Mouse (Mus musculus): ENCODE results near the gene Kbtbd6. TPM values are rescaled to one million over a fixed set of nuclear protein-coding genes. Genes with fewer than 3 reads are reported as not detected.

Gene Kbtbd6
- polyA plus RNA-seq, 1 experiment from 2014 or later: 3.8 TPM

DNA sequence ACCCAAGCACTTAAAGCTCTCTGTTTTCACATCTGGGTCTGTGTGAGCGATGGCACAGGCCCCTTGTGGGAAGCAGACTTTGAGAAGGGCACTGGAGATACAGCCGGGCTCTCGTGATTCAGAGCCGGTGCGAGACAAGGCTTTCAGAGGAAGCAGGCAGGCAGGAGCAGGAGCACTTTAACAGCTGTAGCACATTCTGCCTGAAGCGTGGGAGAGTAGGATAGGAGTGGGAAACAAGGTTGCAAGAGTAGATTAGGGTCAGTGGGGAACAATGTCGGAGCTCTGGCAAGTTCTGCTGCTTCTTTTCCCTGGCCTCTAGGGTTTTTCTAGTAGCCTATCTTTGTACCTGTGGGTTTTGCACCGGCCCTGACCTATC, 35.0 kb downstream of the Kbtbd6 start:
- Histone ChIP-seq H3K9me3 (no peaks in the 10 kb centered on the region), H3K27me3 (ENCODE audit: insufficient read depth, poor library complexity, severe bottlenecking) (no peaks in the 10 kb centered on the region), H3K4me1 (peaks cover 45% of the 10 kb centered on the region), H3K27ac (peak overlapping the region; percentile 71; the same call in 1 of the 2 replicates), H3K36me3 (no peaks in the 10 kb centered on the region), H3K4me3 (peak overlapping the region; percentile 59)
- no peak for DNase-seq (ENCODE audit: low spot score)
- WGBS: 8% methylated on average over 8 of the region's 8 CpGs

- Histone ChIP-seq H3K4me3 (peak overlapping the region; percentile 59), H3K27ac (peak overlapping the region; percentile 71), H3K36me3 (peaks cover 1% of the 10 kb centered on the region), H3K27me3 (ENCODE audit: insufficient read depth, poor library complexity, severe bottlenecking) (no peaks in the 10 kb centered on the region), H3K4me1 (peaks cover 45% of the 10 kb centered on the region), H3K9me3 (no peaks in the 10 kb centered on the region)
- 3% methylated on average over 19 of the region's 19 CpGs for WGBS
- DNase-seq (ENCODE audit: low spot score): no peak
These were observed 35.5 kb downstream of the Kbtbd6 start for GRCm38 (mm10) chr14:79486993-79487731.

DNA sequence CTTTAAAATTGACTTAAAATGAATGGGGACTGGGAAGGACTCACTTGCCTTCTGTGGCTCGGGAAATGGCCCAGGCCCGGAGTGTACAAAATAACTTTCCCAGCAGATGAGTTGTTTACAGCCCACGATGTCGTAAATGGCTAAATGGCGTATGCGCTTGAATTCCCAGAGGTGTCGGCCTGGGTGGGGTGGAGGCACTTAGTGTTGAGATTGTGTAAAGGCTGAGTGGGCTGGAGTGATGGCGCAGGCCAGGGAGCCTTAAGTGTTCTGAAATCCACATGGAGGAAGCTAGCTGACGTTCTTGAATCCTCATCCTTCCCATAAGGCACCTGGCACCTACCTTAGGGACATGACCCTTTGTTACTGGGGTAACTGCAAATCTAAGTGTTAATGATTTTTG, 36.9 kb downstream of the Kbtbd6 start:
- 82% methylated on average over 9 of the region's 9 CpGs for WGBS
- Histone ChIP-seq H3K27me3 (ENCODE audit: insufficient read depth, poor library complexity, severe bottlenecking) (no peaks in the 10 kb centered on the region), H3K9me3 (no peaks in the 10 kb centered on the region)

DNA sequence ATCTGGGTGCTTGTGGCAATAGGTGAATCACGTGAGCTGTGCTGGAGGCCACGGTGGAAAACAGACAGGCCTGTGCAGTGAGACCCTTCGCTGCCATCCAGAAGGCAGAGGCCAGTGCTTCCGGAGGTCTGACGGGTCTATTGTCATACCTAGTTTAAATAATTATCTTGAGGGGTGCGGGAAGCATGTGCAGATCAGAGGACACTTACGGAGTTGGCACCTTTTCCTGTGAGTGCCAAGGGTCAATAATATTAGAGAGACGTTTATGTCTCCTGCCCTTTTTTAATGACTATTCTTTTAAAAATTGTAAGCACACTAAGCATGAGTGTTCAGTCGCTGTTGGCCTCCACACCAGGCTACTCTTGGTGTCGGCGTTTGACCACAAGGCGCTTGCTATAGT, 37.5 kb downstream of the Kbtbd6 start:
- H3K36me3 ChIP-seq: peaks cover 2% of the 10 kb centered on the region
- peaks cover 30% of the 10 kb centered on the region for H3K4me1 ChIP-seq
- WGBS: 86% methylated on average over 12 of the region's 12 CpGs
- H3K4me3 ChIP-seq: no peak overlapping the region
- no peak for DNase-seq (ENCODE audit: low spot score)
- H3K27ac ChIP-seq: no peak overlapping the region
- H3K9me3 ChIP-seq: no peaks in the 10 kb centered on the region
- H3K27me3 ChIP-seq (ENCODE audit: insufficient read depth, poor library complexity, severe bottlenecking): no peaks in the 10 kb centered on the region

More for the DNA sequence above, 36.9 kb downstream of the Kbtbd6 start:
- Histone ChIP-seq H3K4me1 (peaks cover 34% of the 10 kb centered on the region), H3K27ac (no peak overlapping the region), H3K36me3 (peaks cover 2% of the 10 kb centered on the region), H3K4me3 (no peak overlapping the region)
- no peak for DNase-seq (ENCODE audit: low spot score)

DNA sequence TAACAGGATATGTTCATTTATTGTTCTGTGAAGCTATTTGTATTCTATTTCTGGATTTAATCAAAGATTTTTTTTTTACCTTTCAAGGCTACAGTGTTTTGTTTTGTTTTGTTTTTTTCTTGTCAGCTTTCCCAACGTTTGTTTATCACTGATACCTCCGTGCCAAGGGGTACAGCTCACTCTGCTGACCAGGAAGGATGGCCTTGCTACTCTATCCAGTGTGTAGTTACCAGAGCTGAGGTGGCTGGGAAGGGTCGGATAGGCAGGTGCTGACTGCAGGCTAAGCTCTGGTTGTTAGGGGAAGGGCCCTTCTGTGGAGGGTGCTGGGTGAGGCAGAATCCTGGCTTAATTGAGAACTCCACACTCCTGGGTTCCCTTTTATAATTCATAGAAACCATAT, 38.6 kb downstream of the Kbtbd6 start:
- Histone ChIP-seq H3K4me1 (peaks cover 25% of the 10 kb centered on the region), H3K27ac (no peak overlapping the region), H3K27me3 (ENCODE audit: insufficient read depth, poor library complexity, severe bottlenecking) (no peaks in the 10 kb centered on the region), H3K9me3 (no peaks in the 10 kb centered on the region), H3K4me3 (no peak overlapping the region), H3K36me3 (peaks cover 2% of the 10 kb centered on the region)
- 63% methylated on average over 3 of the region's 3 CpGs for WGBS
- DNase-seq (ENCODE audit: low spot score): no peak

- Histone ChIP-seq H3K36me3 (peaks cover 2% of the 10 kb centered on the region), H3K27ac (no peak overlapping the region), H3K4me3 (no peak overlapping the region), H3K27me3 (ENCODE audit: insufficient read depth, poor library complexity, severe bottlenecking) (no peaks in the 10 kb centered on the region), H3K9me3 (no peaks in the 10 kb centered on the region), H3K4me1 (peaks cover 11% of the 10 kb centered on the region)
- DNase-seq (ENCODE audit: low spot score): no peak
- 85% methylated on average over 6 of the region's 6 CpGs for WGBS
These were observed 42.7 kb downstream of the Kbtbd6 start for GRCm38 (mm10) chr14:79494349-79494748.

DNA sequence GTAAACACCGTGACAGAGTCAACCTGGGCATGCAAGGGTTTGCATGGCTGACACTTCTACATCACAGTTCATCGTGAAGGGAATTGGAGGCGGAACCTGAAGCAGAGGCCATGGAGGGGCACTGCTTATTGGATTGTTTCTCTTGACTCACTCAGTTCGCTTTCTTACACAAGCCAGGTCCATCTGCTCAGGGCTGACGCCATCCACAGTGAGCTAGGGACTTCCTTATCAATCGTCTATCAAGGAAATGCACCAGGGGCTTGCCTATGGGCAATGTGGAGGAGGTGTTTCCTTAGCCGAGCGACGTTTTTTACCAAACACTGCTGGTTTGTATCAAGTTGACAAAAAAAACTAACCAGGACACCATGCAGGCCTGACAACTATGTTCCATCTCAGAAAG, 47.7 kb downstream of the Kbtbd6 start:
- 47% methylated on average over 9 of the region's 9 CpGs for WGBS
- peak overlapping the region; percentile 38; the same call in 1 of the 2 replicates for H3K27ac ChIP-seq

GRCm38 (mm10) chr14:79500756-79501155, 49.1 kb downstream of the Kbtbd6 start:
- Histone ChIP-seq H3K4me3 (no peak overlapping the region), H3K27me3 (ENCODE audit: insufficient read depth, poor library complexity, severe bottlenecking) (no peaks in the 10 kb centered on the region), H3K9me3 (no peaks in the 10 kb centered on the region), H3K36me3 (peaks cover 4% of the 10 kb centered on the region; the same call in 1 of the 2 replicates), H3K4me1 (peaks cover 21% of the 10 kb centered on the region), H3K27ac (no peak overlapping the region)
- WGBS: 48% methylated on average over 4 of the region's 4 CpGs
- DNase-seq (ENCODE audit: low spot score): no peak

More for the DNA sequence above, 47.7 kb downstream of the Kbtbd6 start:
- peaks cover 21% of the 10 kb centered on the region for H3K4me1 ChIP-seq
- H3K9me3 ChIP-seq: no peaks in the 10 kb centered on the region
- no peak overlapping the region for H3K4me3 ChIP-seq
- H3K27me3 ChIP-seq (ENCODE audit: insufficient read depth, poor library complexity, severe bottlenecking): no peaks in the 10 kb centered on the region
- H3K36me3 ChIP-seq: peaks cover 4% of the 10 kb centered on the region; the same call in 1 of the 2 replicates
- DNase-seq (ENCODE audit: low spot score): no peak

GRCm38 (mm10) chr14:79503371-79504075, 51.9 kb downstream of the Kbtbd6 start:
- WGBS: 78% methylated on average over 5 of the region's 5 CpGs
- peaks cover 4% of the 10 kb centered on the region; the same call in 1 of the 2 replicates for H3K36me3 ChIP-seq
- peak overlapping the region; percentile 38; the same call in 1 of the 2 replicates for H3K27ac ChIP-seq
- H3K4me1 ChIP-seq: peaks cover 18% of the 10 kb centered on the region
- no peak for DNase-seq (ENCODE audit: low spot score)
- H3K9me3 ChIP-seq: no peaks in the 10 kb centered on the region
- no peaks in the 10 kb centered on the region for H3K27me3 ChIP-seq (ENCODE audit: insufficient read depth, poor library complexity, severe bottlenecking)
- H3K4me3 ChIP-seq: no peak overlapping the region

Other genes with a start within 250 kb of the Kbtbd6 start
- 0.06 TPM in 1 of 2 replicates, not detected in the other for gene Zfp957, start 204.5 kb upstream of the Kbtbd6 start, polyA plus RNA-seq (2016; fragmentation: Nextera tagmentation; extraction: Ambion mirVana)
- 16.0 and 17.0 TPM in 2 replicates for gene Rgcc, start 150.2 kb upstream of the Kbtbd6 start, polyA plus RNA-seq (2016; fragmentation: Nextera tagmentation; extraction: Ambion mirVana)
- 27.1 and 30.2 TPM in 2 replicates for gene Naa16, start 61.1 kb upstream of the Kbtbd6 start, polyA plus RNA-seq (2016; fragmentation: Nextera tagmentation; extraction: Ambion mirVana)
- 9.1 and 9.4 TPM in 2 replicates for gene Mtrf1, start 54.1 kb upstream of the Kbtbd6 start, polyA plus RNA-seq (2016; fragmentation: Nextera tagmentation; extraction: Ambion mirVana)
- 9.2 and 9.3 TPM in 2 replicates for gene Kbtbd7, start 25.3 kb upstream of the Kbtbd6 start, polyA plus RNA-seq (2016; fragmentation: Nextera tagmentation; extraction: Ambion mirVana)
- gene Elf1, start 29.4 kb downstream of the Kbtbd6 start, polyA plus RNA-seq (2016; fragmentation: Nextera tagmentation; extraction: Ambion mirVana): 7.4 and 7.5 TPM in 2 replicates
- gene Wbp4, start 29.7 kb downstream of the Kbtbd6 start, polyA plus RNA-seq (2016; fragmentation: Nextera tagmentation; extraction: Ambion mirVana): 28.4 and 33.6 TPM in 2 replicates
- 106 and 123 TPM in 2 replicates for gene Sugt1, start 135.9 kb downstream of the Kbtbd6 start, polyA plus RNA-seq (2016; fragmentation: Nextera tagmentation; extraction: Ambion mirVana)
- 1.7 and 2.9 TPM in 2 replicates for gene Cnmd, start 210.3 kb downstream of the Kbtbd6 start, polyA plus RNA-seq (2016; fragmentation: Nextera tagmentation; extraction: Ambion mirVana)

All from heart, embryonic 10.5 days (tissue).